Mouse (Mus musculus) adrenal gland, postnatal 10 days (tissue): ENCODE data around the gene Nup210. TPM values are rescaled to one million over a fixed set of nuclear protein-coding genes. Genes with fewer than 3 reads are reported as not detected.
A peak's percentile ranks its signal among the peaks of the same experiment; 100 is the strongest.

Experiments used
- DNase-seq: peaks from one replicate; pipeline ENCODE4 v3.0.0; 2021; ENCODE audit warnings: mixed read lengths
- long read RNA-seq, 2 experiments: library from polyadenylated mRNA; stranded (forward); transcript quantifications; one replicate each; pipeline ENCODE4 v2.0.0; 2021
- total RNA-seq, 2 experiments: library from RNA; stranded (reverse); gene quantifications; 2 replicates each; pipeline ENCODE4 v1.2.3; 2021

The Nup210 gene
- total RNA-seq, result 10 to 100 TPM; 10.1 to 18.0 TPM
- long read RNA-seq, experiment 1, partial matches to known transcripts, result 5 of 5 reads
- long read RNA-seq, experiment 1, other reads (novel, unspliced or antisense), result 0 of 5 reads
- long read RNA-seq, experiment 2, full-length matches to known transcripts, result 1 of 2 reads
- long read RNA-seq, experiment 2, partial matches to known transcripts, result 1 of 2 reads
- long read RNA-seq, experiment 2, other reads (novel, unspliced or antisense), result 0 of 2 reads

DNA sequence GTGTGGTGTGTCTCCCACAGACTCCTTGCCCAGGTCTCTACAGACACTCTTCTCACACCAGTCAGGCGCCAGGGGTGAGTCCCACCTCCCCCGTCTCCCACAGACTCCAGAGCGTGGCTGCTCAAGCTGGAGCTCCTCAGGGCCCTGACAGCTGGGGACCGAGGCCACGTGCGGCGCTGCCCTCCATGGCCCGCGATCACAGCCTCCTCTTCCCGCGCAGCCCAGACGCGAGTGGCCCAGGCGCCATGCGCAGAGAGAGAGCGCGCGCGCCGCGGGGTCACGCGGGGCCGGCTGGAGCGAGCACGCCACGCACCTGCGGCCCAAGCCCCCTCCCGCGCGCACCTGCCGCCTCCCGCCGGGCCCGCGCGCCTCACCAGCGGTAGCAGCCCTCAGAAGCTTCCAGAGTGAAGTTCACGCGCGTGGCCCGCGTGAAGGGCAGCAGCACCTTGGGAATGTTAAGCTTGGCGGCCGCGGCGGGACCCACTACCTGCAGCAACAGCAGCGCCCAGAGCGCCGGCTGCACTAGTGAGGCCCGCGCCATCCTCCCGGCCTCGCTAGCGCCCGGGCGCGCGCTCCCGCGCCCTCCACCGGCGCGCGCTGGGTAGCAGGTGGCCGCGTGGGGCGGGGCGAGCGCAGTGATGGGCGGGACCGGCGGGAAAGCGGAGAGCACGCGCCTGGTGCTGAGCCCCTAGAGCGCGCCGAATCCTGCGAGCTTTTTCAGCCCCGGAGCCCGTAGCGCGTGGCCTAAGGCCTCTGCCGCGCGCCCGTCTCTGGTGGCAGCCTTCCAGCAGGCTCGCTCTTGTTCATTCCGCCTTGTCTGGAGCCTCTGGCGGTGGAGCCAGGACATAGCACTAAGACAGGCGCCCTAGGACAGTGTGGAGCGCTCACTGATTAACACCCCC lies at the start of gene Nup210:
Gene Nup210 (minus strand): TSS at position 586 of the 902 bp plus-strand sequence.
- DNase-seq, result peak; percentile 96

DNA sequence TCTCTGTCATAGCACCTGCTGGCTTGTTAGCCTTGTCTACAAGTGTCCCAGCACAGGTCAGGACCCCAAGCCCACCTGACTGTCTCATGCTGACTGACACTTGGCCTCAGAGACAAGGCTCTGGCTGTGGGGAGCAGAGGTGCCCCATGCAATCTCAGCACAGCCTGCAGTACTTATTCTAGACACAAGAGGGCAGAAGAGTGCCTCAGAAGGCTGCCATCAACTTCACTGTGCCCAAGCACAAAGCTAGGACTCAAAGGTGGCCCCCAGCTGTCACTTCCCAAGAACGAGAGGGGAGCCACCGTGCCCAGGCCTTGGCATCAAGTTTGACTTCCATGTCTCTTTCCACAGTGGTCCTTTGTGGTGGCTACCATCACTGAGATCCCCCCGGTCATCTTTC lies 48.6 kb upstream of the Nup210 start:
- DNase-seq, result peak; percentile 83

DNA sequence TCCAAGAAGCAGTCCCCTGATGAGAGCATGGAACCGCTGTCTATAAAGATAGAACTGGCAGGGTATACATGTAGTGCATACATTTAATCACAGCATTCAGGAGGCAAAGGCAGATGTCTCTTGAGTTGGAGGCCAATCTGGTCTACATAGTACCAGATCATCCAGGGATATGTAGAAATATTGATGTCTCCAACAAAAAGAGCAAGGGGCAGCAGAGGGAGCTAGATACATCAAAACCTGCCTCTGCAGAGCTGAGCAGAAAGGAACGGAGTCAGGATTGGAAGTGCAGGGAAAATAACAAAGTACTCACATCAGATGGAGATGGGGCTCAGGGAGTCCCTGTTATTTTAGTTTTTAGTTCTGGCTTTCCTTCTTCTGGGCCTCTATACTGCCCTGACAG lies 48.0 kb upstream of the Nup210 start:
- DNase-seq, result no peak

- no peak for DNase-seq
These were observed 46.7 kb upstream of the Nup210 start for GRCm38 (mm10) chr6:91163195-91163911.

DNA sequence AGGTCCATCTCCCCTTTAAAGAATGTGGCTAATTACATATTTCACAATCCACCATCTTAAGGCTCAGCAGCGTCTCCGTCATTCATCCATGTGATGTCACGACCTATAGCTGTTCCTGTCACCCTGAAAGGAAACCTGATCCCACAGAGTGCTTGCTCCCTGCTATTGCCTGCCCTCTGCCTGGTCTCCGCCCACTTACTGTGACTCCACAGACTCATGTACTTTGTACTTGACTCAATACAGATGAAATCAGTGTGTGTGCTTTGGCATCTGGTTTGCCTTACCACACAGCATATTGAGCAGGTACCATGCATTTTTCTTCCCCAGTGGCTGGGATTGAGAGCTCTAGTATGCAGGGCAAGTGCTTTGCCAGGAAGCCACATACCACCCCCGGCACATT lies 45.7 kb upstream of the Nup210 start:
- DNase-seq, result no peak

GRCm38 (mm10) chr6:91161506-91162235 lies 45.0 kb upstream of the Nup210 start:
- DNase-seq, result no peak

DNA sequence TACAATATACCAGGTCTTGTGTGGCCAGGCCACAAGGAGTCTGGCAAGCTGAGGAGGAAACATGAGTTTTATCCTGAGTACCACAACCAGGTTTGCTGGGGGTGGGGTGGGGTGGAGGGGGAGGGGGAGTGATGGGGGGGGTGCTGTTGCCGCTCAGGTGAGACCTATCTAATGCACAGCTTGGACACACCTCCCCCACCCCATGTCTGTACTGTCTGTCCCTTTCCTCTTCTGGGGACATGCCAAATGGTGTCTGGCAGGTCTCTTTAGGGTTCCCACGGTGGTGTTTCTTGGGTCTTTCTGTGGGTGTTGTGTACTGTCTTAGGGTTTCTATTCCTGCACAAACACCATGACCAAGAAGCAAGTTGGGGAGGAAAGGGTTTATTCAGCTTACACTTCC lies 44.3 kb upstream of the Nup210 start:
- DNase-seq, result no peak

- DNase-seq, result peak; percentile 79
These were observed 43.8 kb upstream of the Nup210 start for GRCm38 (mm10) chr6:91160399-91160798.

DNA sequence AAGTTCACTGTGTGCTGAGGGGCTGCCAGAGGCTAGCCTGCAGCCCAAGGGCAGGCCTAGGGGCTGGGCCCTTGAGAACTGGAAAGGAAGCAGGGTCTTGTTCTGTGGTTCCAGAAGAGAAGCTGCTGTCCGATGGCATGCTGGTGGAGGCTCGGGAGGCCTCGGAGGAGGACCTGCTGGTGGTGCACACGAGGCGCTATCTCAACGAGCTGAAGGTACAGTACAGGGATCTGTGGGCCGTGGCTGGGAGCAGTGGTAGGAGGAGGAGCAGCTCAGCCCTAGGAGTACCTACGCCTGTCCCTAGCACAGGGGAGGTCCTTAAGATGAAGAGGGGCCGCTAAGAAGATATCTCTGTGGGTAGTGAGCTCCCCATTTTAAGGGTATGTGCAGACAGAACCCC lies 42.4 kb upstream of the Nup210 start:
- DNase-seq, result no peak

- no peak for DNase-seq
These were observed 40.6 kb upstream of the Nup210 start for GRCm38 (mm10) chr6:91157237-91157570.

DNA sequence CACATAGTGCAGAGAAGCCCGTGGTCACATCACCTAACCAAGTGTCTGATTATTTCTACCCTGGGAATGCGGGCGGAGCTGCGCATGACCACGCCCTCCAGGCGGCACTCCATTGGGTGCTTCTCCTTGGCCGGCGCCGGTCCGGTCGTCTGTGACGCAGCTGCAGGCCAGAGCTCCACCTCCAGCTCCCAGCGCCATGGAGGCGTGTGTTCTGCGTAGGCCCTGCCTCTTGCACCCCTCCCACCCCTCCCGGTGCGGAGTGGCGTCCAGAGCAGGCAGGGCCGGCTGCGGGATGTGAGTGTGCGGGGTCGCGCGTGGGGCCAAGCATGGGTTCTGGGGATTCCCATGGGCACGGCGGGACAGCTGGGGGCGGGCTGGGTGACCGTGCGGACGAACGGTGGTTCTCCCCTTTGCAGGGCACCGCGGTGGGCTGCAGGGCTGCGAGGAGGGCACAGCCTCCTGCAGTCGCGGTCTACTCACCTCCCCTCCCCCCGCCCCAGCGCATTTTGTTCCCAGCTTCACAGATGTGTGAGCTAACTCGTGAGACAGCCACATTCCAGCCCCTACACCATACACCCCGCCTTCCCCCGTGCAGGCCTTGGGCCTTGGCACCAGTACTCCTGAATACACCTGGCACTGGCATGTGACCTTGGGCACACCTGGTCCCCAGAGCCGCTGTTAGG lies 40.1 kb upstream of the Nup210 start, which contains the start of gene Hdac11:
Gene Hdac11 (plus strand): TSS at position 112 of the 683 bp plus-strand sequence.
- DNase-seq, result peak; percentile 91

GRCm38 (mm10) chr6:91156062-91156461 lies 39.4 kb upstream of the Nup210 start:
- no peak for DNase-seq

GRCm38 (mm10) chr6:91155286-91155685 lies 38.7 kb upstream of the Nup210 start:
- no peak for DNase-seq

- DNase-seq, result no peak
These were observed 38.1 kb upstream of the Nup210 start for GRCm38 (mm10) chr6:91154685-91155084.

- DNase-seq, result no peak
These were observed 37.0 kb upstream of the Nup210 start for GRCm38 (mm10) chr6:91153549-91154064.

GRCm38 (mm10) chr6:91152892-91153548 lies 36.4 kb upstream of the Nup210 start:
- DNase-seq, result no peak

DNA sequence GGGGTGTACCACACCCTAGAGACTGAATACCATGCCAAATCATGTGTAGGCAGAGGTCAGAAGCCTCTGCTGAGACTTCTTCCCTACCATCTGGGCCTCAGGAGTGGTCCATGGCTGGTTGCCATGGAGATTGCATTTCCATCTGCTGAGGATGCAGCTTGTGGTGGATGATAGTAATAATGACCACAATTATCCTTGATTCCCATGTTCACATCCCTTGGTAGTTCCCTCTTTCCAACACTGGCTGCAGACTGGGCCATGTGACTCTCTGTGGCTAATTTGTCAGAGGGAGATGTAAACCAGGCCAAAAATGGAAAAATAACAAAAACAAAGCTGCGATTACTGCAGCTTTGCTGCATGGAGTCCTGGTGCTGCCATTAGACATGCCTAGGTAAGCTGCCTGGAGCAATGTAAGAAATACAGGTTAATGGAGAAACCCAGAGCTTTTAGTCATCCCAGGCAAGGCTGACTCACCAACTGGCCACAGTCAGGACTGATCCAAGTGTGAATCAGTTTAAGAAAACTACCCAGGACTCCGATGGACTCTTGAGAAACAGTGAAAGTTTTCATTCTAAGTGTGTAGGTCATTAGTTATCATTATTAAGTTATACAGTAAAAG lies 30.6 kb upstream of the Nup210 start:
- DNase-seq, result no peak

DNA sequence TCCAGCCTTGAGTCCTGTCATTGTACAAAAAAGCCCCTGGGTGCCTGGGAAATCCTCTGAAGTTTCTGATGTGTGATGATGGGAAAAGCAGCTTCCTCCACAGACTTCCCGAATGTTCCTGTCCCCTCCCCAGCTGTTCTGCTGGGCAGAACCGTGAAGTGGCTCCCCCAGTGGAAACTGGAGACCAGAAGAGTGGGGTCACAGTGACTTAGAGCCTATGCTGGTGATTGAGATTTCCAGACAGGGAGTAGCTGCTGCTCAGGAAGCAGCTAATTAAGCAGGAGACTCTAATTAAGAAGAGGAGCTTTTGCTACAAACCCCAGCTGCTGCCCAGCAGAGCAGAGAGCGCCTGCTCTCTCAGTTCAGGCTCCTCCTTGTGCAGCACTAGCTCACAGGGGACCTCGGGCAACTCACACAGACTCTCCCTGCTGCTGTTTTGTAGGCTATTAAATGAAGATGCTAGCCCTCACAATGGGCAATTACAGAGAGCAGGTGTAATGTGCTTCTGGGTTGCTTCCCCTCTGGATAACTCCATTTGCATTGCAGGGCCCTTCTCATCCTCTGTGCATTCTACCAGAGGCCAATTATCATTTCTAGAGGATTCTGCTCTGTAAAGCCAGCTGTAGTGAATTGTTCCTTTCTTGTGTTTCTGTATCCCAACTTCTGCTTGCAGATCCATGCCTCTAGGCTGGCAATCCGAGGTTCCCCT lies 30.0 kb upstream of the Nup210 start:
- no peak for DNase-seq

DNA sequence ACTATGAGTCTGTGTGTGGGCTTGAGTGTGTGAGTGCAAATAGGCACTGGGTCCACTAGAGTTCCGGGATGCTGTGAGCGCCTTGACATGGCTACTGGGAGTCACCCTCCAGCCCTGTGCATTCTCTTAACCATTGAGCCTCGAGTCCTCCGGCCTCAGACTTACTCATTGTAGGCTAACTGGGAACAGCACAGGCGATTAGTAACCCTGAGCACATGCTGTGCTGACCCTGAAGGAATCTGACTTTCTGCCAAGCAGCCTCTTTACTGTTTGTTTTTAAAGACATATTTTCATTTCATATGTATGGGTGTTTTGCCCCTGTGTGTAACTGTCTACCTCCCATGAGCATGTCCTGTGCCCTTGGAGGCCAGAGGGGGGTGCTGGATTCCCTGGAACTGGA lies 28.9 kb upstream of the Nup210 start:
- DNase-seq, result peak; percentile 24

- no peak for DNase-seq
These were observed 28.4 kb upstream of the Nup210 start for GRCm38 (mm10) chr6:91145056-91145455.
